Mouse (Mus musculus) kidney, embryonic 15.5 days (tissue): ENCODE results near the gene Gstm1. TPM values are rescaled to one million over a fixed set of nuclear protein-coding genes. Genes with fewer than 3 reads are reported as not detected.
"Not testable (repeated sequence)": the region's sequence is repeated elsewhere in the genome, so short reads cannot be mapped to it uniquely, and the experiment has no call there.

ENCODE experiments used
- ATAC-seq: fragments of 200-750 bp; cut with Nextera tagmentation; replicated peaks from 2 replicates; pipeline ENCODE4 v1.8.0; 2017; ENCODE audit warnings: moderate TSS enrichment; ENCODE audit not compliant: low FRiP score
- H3K27ac ChIP-seq: fragments of 300-500 bp; sonication (generic); 2 replicates; pipeline ENCODE4 v1.5.1; 2015; ENCODE audit warnings: mild to moderate bottlenecking, inconsistent platforms
- H3K27me3 ChIP-seq: fragments of 300-500 bp; sonication (generic); 2 replicates; pipeline ENCODE4 v1.6.1; 2015; ENCODE audit warnings: inconsistent platforms
- H3K36me3 ChIP-seq: fragments of 300-500 bp; sonication (generic); 2 replicates; pipeline ENCODE4 v1.6.1; 2015; ENCODE audit warnings: inconsistent platforms
- H3K4me1 ChIP-seq: fragments of 300-500 bp; sonication (generic); 2 replicates; pipeline ENCODE4 v1.6.1; 2015; ENCODE audit warnings: inconsistent platforms
- H3K4me2 ChIP-seq: fragments of 300-500 bp; sonication (generic); 2 replicates; pipeline ENCODE4 v1.6.1; 2015; ENCODE audit warnings: moderate library complexity, mild to moderate bottlenecking, inconsistent platforms
- H3K4me3 ChIP-seq: fragments of 300-500 bp; sonication (generic); replicated peaks from 2 replicates; pipeline ENCODE4 v1.5.1; 2015; ENCODE audit warnings: mild to moderate bottlenecking, inconsistent platforms
- H3K9ac ChIP-seq: fragments of 300-500 bp; sonication (generic); 2 replicates; pipeline ENCODE4 v1.6.1; 2015; ENCODE audit warnings: mild to moderate bottlenecking, inconsistent platforms
- H3K9me3 ChIP-seq: fragments of 300-500 bp; sonication (generic); replicated peaks from 2 replicates; pipeline ENCODE4 v1.6.1; 2016; ENCODE audit warnings: inconsistent platforms
- WGBS: fragments of 180-500 bp; shearing (Covaris S2); methylation state at CpG from one replicate; pipeline ENCODE4 v1.1.7; 2015; ENCODE audit warnings: mixed read lengths; 5-methylcytosine and 5-hydroxymethylcytosine counted together
- polyA plus RNA-seq: library from polyadenylated mRNA; unstranded; fragments of >200 nt; fragmentation: Nextera tagmentation; extraction: Ambion mirVana; gene quantifications from 2 replicates; pipeline ENCODE4 v1.2.1, GENCODE M21; 2015

The Gstm1 gene
- polyA plus RNA-seq, 1 experiment from 2014 or later = 93.6 TPM

- Histone ChIP-seq H3K27me3 (no peaks in the 10 kb centered on the region), H3K4me2 (no peak overlapping the region), H3K4me3 (no peak overlapping the region), H3K9me3 (no peaks in the 10 kb centered on the region), H3K4me1 (peaks cover 32% of the 10 kb centered on the region), H3K27ac (no peak overlapping the region), H3K36me3 (no peaks in the 10 kb centered on the region), H3K9ac (no peak overlapping the region)
- WGBS = 71% methylated on average over 8 of the region's 8 CpGs
- ATAC-seq = no peak
Measured at GRCm38 (mm10) chr3:108014098-108014973, 3.4 kb downstream of the Gstm1 start.

GRCm38 (mm10) chr3:108013331-108013871 lies 4.4 kb downstream of the Gstm1 start:
- H3K9me3 ChIP-seq = no peaks in the 10 kb centered on the region
- peaks cover 29% of the 10 kb centered on the region for H3K4me1 ChIP-seq
- H3K9ac ChIP-seq = peak overlapping the region; percentile 14; the same call in 1 of the 2 replicates
- WGBS = 71% methylated on average over 4 of the region's 4 CpGs
- no peak for ATAC-seq
- no peak overlapping the region for H3K4me3 ChIP-seq
- H3K36me3 ChIP-seq = no peaks in the 10 kb centered on the region
- no peak overlapping the region for H3K4me2 ChIP-seq
- peak overlapping the region; percentile 54 for H3K27ac ChIP-seq
- H3K27me3 ChIP-seq = no peaks in the 10 kb centered on the region

DNA sequence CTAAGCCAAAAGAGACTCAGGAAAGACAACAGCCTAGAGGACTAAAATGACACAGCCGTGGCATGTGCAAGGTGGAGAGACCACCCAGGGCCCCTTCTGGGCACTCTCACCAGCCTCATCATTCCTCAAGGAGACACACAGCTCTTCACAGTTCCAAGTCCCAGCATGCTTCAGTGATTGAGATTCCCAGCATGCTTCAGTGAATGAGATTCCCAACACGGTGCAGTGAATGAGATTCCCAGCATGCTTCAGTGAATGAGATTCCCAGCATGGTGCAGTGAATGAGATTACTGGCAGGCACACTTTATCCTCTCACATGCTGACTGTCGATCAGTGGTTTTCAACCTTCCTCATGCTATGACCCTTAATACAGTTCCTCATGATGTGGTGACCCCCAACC lies 6.2 kb downstream of the Gstm1 start:
- no peak for ATAC-seq
- Histone ChIP-seq H3K4me3 (no peak overlapping the region), H3K27ac (no peak overlapping the region), H3K27me3 (no peaks in the 10 kb centered on the region), H3K9ac (no peak overlapping the region), H3K9me3 (no peaks in the 10 kb centered on the region), H3K4me1 (peaks cover 16% of the 10 kb centered on the region), H3K36me3 (no peaks in the 10 kb centered on the region), H3K4me2 (no peak overlapping the region)
- 67% methylated on average over 3 of the region's 3 CpGs for WGBS

DNA sequence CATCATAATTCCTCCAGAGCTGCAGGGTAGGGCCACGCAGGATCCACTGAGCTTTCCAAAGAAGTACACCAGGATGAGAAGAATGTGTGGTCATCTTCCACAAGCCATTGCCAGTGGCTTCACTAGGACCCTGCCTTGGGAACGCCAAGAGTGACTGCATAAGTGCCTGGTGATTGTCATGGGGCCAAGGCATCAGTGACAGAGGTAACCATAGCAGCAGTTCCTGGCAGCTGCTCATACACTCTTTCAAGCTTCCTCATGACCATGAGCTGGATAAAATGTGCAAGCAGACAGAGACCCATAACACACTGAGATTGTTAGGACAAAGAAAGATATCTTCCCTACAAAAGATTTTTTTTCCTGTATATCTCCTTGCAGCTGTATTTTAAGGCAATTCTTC lies 7.5 kb downstream of the Gstm1 start:
- Histone ChIP-seq H3K4me2 (no peak overlapping the region), H3K4me3 (no peak overlapping the region), H3K9me3 (no peaks in the 10 kb centered on the region), H3K27ac (no peak overlapping the region), H3K27me3 (no peaks in the 10 kb centered on the region), H3K9ac (no peak overlapping the region), H3K36me3 (no peaks in the 10 kb centered on the region), H3K4me1 (0 out of 2 replicates have a peak, but pooled peaks cover 13% of the 10 kb centered on the region)
- WGBS = 75% methylated on average over 2 of the region's 2 CpGs
- ATAC-seq = no peak

DNA sequence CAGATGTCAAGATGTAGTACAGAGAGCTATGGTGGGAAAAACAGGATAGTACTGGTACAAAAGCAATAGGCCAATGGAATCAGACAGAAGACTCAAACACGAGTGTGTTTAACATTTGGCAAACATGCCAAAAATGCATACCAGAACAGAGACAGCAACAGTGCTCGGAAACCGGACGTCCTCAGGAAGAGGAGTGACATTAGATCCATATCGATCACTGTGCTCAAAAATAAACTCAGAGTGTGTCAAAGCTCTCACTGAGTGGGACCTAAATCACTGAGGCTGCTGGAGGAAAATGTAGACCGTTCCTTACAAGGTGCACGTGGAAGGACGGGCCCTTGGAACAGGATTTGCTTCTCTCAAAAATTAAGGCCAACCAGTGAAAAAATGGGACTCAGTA lies 15.8 kb downstream of the Gstm1 start:
- ATAC-seq = no peak
- Histone ChIP-seq H3K36me3 (no peaks in the 10 kb centered on the region), H3K9me3 (no peaks in the 10 kb centered on the region), H3K27ac (no peak overlapping the region), H3K9ac (no peak overlapping the region), H3K4me3 (no peak overlapping the region), H3K4me1 (no peaks in the 10 kb centered on the region), H3K27me3 (no peaks in the 10 kb centered on the region), H3K4me2 (no peak overlapping the region)
- WGBS = 77% methylated on average over 8 of the region's 8 CpGs

DNA sequence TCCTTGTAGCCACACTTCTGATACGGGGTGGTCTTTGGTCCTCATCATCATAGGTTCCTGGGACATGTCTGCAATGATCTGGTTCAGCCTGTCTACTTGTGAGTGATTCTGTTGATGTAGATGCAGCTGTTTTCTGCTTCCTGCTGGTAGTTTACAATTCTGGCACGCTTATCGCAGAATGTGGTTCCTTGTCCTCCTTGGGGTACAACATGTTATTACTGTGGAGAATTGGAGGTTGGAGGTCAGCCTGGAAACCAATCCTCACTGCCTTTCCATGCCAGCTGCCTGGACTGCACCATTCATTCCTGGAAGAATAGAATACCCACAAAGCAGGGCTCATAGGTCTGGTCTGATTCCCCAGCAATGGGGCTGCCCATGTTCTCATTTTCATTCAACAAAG lies 18.3 kb downstream of the Gstm1 start:
- Histone ChIP-seq H3K36me3 (no peaks in the 10 kb centered on the region), H3K4me1 (no peaks in the 10 kb centered on the region), H3K9me3 (no peaks in the 10 kb centered on the region), H3K4me2 (no peak overlapping the region), H3K27ac (no peak overlapping the region), H3K9ac (no peak overlapping the region), H3K27me3 (no peaks in the 10 kb centered on the region), H3K4me3 (no peak overlapping the region)
- ATAC-seq = no peak
- 92% methylated on average over 3 of the region's 3 CpGs for WGBS

DNA sequence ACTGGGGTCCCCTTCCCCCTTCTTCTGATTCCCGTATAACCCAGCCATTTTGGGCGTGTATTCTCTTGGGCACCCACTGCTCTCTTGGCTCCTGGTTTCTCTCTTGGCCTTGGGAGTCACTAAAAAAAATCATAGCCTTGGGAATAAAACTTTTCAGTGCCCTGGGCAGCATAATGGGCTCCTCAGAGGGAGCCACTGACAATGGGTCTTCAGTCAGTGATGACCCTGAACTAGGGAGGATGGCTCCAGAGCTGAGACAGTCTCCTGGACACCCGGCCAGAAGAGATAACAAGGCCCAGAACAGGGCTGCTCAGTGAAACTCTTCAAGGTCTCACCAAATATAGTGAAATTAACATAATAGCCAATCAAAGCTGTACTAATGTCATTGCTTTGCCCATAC lies 19.2 kb downstream of the Gstm1 start:
- H3K27me3 ChIP-seq = no peaks in the 10 kb centered on the region
- no peak overlapping the region for H3K4me2 ChIP-seq
- no peak overlapping the region for H3K27ac ChIP-seq
- no peak overlapping the region for H3K9ac ChIP-seq
- ATAC-seq = no peak
- 85% methylated on average over 3 of the region's 3 CpGs for WGBS
- H3K4me1 ChIP-seq = no peaks in the 10 kb centered on the region
- no peak overlapping the region for H3K4me3 ChIP-seq
- H3K9me3 ChIP-seq = no peaks in the 10 kb centered on the region
- no peaks in the 10 kb centered on the region for H3K36me3 ChIP-seq

DNA sequence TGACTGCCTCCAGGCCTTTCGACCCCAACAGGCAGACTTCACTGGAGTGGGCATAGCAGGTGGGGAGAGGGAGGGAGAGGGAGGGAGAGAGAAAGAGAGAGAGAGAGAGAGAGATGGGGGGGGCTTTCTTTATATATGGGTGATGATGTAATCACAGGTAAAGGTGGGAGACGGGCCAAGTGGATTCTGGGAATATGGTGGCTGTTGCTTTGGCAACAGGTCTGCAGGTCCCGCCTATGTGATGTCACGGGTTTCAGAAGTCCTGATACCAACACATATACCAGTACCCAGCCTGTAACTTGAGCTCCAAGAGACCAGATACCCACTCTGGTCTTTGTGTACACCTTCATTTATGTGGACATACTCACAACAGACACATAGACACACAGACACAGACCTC lies 21.2 kb downstream of the Gstm1 start:
- Histone ChIP-seq H3K4me1 (no peaks in the 10 kb centered on the region), H3K36me3 (no peaks in the 10 kb centered on the region), H3K27ac (no peak overlapping the region), H3K9ac (no peak overlapping the region), H3K9me3 (no peaks in the 10 kb centered on the region), H3K4me3 (no peak overlapping the region), H3K27me3 (no peaks in the 10 kb centered on the region), H3K4me2 (no peak overlapping the region)
- no peak for ATAC-seq
- WGBS = 85% methylated on average over 4 of the region's 4 CpGs

- 76% methylated on average over 2 of the region's 2 CpGs for WGBS
Measured at GRCm38 (mm10) chr3:107995974-107996373, 21.8 kb downstream of the Gstm1 start.

GRCm38 (mm10) chr3:107986041-107986562 lies 31.7 kb downstream of the Gstm1 start, which contains the start of gene Gstm2:
TSS of gene Gstm2 (minus strand) at chr3:107986453.
- ATAC-seq = peak; percentile 93
- H3K27ac ChIP-seq = peak within 1 kb of the TSS; percentile 67
- peak within 1 kb of the TSS; percentile 52 for H3K4me2 ChIP-seq
- WGBS = 29% methylated on average over 8 of the region's 8 CpGs
- no peaks in the 10 kb centered on the region for H3K36me3 ChIP-seq
- no peaks in the 10 kb centered on the region for H3K9me3 ChIP-seq
- H3K4me1 ChIP-seq = peaks cover 42% of the 10 kb centered on the region
- no peaks in the 10 kb centered on the region for H3K27me3 ChIP-seq
- peak within 1 kb of the TSS; percentile 34 for H3K4me3 ChIP-seq
- H3K9ac ChIP-seq = no peak within 1 kb of the TSS

More at GRCm38 (mm10) chr3:107995974-107996373, 21.8 kb downstream of the Gstm1 start:
- H3K9ac ChIP-seq, H3K27me3 ChIP-seq, H3K4me2 ChIP-seq, H3K4me1 ChIP-seq, H3K4me3 ChIP-seq, H3K36me3 ChIP-seq, ATAC-seq, H3K9me3 ChIP-seq, H3K27ac ChIP-seq: not testable (repeated sequence)

DNA sequence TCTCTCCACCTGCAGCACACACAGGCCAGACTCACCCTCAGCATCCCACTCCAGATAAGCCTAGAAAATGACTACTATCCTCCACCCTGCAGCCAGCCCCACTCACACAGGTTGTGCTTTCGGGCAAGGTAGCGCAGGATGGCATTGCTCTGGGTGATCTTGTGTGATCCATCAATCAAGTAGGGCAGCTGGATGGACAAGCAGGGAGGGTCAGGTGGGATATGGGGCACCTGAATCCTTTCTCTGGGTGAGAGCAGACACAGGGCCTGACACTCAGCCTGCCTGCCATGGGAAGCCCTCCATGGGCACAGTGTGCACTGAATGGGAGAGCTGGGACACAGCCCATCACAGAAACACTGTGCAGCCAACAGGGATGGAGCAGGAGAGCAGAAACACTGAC lies 32.6 kb downstream of the Gstm1 start:
- H3K4me2 ChIP-seq = peak overlapping the region; percentile 52
- H3K4me1 ChIP-seq = peaks cover 42% of the 10 kb centered on the region
- WGBS = 94% methylated on average over 2 of the region's 2 CpGs

DNA sequence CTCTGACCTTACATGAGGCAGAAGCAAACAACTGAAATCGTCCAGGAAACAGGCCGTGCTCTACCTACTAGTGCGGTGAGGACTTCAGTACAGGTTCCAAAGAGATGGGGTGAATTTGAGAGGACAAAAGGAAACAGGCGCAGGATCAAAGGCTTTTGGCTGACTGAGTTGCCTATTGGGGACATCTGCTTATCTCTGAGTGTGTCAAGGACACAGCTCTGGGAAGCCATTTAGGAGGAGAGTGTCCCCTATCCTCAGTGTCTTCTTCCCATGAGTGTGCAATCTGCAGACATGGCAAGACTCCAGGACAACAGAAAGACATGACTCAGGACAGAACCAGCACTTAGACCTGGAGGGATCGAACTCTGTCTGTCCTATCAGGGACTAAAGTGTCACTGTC lies 33.3 kb downstream of the Gstm1 start:
- no peak overlapping the region for H3K4me3 ChIP-seq
- no peaks in the 10 kb centered on the region for H3K27me3 ChIP-seq
- H3K4me1 ChIP-seq = peaks cover 42% of the 10 kb centered on the region
- H3K4me2 ChIP-seq = no peak overlapping the region
- H3K36me3 ChIP-seq = no peaks in the 10 kb centered on the region
- H3K9me3 ChIP-seq = no peaks in the 10 kb centered on the region
- H3K9ac ChIP-seq = no peak overlapping the region
- no peak overlapping the region for H3K27ac ChIP-seq
- WGBS = 87% methylated on average over 5 of the region's 5 CpGs
- ATAC-seq = no peak

More for the DNA sequence above, 32.6 kb downstream of the Gstm1 start:
- H3K27me3 ChIP-seq, ATAC-seq, H3K9ac ChIP-seq, H3K4me3 ChIP-seq, H3K36me3 ChIP-seq, H3K9me3 ChIP-seq: not testable (repeated sequence)
- H3K27ac ChIP-seq = 0 out of 2 replicates have a peak overlapping the region, but pooled peaks have one; percentile 67
